Mouse (Mus musculus): ENCODE results near the gene Vps8. TPM values are rescaled to one million over a fixed set of nuclear protein-coding genes. Genes with fewer than 3 reads are reported as not detected.

Gene Vps8
- polyA plus RNA-seq, 2 experiments from 2014 or later: 11.7 to 21.9 TPM

GRCm38 (mm10) chr16:21478376-21478775, 55.5 kb downstream of the Vps8 start:
- ATAC-seq: no peak

- no peak for ATAC-seq
Measured at GRCm38 (mm10) chr16:21483803-21484202, 60.9 kb downstream of the Vps8 start.

GRCm38 (mm10) chr16:21485716-21486115, 62.8 kb downstream of the Vps8 start:
- ATAC-seq: no peak

- ATAC-seq: peak; percentile 88
Measured at GRCm38 (mm10) chr16:21488413-21488812, 65.5 kb downstream of the Vps8 start.

- no peak for ATAC-seq
Measured at GRCm38 (mm10) chr16:21492346-21492745, 69.4 kb downstream of the Vps8 start.

- no peak for ATAC-seq
Measured at GRCm38 (mm10) chr16:21492894-21493293, 70.0 kb downstream of the Vps8 start.

- no peak for ATAC-seq
Measured at GRCm38 (mm10) chr16:21494681-21495080, 71.8 kb downstream of the Vps8 start.

- ATAC-seq: no peak
Measured at GRCm38 (mm10) chr16:21496799-21497198, 73.9 kb downstream of the Vps8 start.

- no peak for ATAC-seq
Measured at GRCm38 (mm10) chr16:21497627-21498026, 74.7 kb downstream of the Vps8 start.

DNA sequence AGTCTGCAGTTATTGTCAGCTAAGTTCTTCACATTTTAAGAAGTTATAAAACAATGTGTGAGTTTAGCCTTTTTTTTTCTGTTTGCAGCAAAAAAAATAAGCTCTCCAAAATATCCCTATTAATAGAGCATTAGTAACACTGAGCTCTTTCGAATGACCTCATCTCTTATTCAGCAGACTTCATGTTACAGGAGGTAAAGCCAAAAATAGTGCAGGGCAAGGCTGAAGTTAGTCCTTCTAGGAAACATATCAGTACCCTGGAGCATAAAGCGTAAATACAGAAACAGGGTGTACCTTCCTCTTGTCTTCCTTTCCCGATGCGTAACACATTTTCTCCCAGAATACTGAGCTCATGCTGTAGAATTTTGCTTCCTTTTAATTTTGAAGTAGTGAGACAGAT, 76.1 kb downstream of the Vps8 start:
- no peak for ATAC-seq

DNA sequence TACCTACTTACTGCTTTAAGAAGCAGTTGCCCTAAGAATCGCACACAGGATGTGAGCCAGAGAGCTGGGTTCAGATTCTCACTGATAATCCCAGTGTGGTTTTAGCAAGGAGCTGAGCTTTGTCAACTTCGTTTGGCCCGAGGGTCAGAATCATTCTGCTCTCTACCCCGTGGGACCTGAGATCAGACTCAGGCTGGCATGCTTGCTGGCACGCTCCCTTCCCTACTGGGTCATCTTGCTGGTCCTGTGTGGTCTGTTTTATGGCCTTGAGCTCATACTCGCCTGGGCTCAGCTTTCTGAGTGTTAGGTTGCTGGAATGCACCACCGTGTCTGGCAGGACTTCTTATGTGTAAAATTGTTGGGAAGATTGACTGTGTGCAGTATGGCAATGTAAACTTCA, 76.7 kb downstream of the Vps8 start:
- no peak for ATAC-seq

DNA sequence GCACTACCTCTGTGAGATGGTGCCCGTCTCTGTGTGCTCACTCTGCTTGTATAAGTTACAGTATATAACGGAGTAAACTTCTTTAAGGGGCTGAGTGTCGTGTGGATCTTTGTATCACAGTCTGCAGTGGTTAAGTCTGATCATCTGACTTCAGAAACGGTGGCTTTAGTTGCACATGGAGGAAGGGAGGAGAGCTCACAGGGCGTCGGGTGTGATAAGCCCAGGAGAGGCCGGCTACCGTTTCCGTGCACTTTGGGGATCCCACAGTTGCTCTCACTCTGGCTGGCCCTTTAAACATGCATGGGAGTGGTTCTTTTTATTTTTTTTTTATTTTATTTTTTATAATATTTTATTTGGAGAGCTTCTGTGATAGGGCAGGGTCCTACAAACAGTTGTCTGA, 95.9 kb downstream of the Vps8 start:
- ATAC-seq: no peak

DNA sequence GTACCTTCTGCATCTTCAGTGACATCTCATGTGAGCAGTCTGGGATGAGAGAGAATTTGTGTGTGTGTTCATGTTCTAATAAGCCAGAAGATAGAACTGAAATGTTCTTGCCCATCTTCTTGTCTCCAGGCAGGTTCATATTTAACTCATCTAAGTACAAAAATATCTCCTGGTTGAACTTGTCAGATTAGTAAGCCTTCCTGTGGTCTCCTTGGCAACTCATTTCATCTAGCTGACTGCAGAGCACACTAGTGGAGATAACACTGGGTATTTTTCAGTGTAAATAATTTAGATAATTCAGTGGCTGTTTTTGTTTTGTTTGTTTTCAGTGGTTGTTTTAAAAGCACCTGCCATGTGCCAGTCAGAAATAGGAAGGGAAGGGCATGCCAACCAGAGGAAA, 96.9 kb downstream of the Vps8 start:
- no peak for ATAC-seq

DNA sequence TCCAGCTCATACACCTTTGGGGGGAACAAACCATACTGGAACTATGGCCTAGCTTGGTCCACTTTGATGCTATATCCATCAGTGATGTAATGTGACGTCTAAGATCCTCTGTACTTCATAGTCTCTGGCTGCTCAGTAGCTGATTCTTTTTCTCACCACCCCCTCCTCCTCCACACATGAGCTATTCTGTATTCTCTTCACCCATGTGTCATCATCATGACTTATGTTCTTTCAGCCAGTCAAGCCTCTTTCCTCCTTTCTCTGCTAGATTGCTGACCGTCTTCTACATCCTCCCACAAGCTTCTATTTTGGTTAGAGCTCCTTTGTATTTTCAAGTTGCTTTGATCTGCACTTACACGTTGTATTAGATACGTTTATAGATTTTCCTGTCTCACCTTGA, 100.8 kb downstream of the Vps8 start:
- ATAC-seq: no peak

DNA sequence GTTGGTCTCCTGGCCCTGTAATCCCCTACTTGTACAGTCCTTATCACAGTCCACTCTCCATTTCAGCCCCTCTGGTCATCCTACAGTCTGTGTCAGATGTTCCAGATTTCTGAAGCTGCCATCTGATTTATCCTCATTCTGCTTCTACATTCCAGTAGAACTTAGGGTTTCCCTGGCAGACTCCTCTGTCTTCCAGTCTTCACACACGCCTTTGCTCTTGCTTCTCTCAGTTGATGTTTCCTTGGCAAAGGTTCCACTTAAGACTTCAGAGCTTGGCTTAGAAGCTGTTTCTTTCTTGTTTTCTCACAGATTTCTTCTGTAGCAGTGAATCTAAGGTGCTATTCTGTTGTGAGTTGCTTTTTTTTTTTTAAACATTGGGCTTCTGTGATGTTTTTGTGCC, 102.5 kb downstream of the Vps8 start:
- ATAC-seq: no peak

DNA sequence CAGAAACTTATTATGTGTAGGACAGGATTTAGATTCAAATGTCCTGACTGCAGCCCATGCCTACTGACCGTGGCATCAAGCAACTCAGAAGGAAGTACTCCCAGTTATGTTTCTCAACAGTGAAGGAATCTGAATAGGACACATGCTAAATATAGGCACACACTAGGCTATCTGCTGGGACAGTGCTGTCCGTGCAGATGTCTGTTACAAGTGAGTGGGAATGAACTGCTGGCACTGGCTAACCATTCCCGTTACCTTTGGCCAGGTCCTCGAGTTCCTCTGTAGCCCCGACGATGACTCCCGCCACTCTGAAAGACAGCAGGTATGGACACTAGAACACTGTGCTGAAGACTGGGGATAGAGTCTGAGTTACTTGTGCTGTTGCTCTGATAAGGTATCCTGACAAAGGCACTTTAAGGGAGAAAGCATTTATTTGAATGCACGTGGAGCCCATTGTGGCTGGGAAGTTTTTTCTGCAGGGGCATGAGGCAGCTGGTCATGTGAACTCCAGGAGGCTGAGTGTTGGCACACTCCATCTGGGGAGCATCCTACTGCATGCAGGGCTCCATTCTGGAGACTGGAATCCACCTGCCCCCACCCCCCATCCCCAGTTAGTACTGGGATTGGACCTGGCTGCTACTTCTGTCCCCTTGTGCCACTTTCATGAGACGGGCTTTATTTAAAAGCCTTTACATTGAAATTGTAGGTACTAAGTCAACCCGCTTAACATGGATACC, 104.5 kb downstream of the Vps8 start:
- ATAC-seq: no peak

- ATAC-seq: no peak
Measured at GRCm38 (mm10) chr16:21533503-21533902, 110.6 kb downstream of the Vps8 start.

GRCm38 (mm10) chr16:21536240-21537005, 113.5 kb downstream of the Vps8 start:
- ATAC-seq: no peak

DNA sequence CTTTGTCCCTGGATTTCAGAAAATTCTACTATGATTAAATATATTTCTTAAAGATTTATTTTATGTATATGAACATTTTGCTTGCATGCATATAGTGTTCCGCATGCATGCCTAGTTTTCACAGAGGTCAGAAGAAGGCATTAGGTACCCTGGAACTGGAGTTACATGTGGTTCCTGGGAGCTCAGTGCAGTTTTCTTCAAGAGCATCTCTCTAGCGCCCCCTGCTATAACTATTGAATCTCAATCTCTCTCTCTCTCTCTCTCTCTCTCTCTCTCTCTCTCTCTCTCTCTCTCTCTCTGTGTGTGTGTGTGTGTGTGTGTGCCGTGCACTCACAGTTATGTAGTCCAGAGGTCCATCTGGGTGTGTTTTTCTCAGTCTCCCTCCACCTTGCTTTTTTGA, 114.4 kb downstream of the Vps8 start:
- no peak for ATAC-seq

GRCm38 (mm10) chr16:21538889-21539288, 116.0 kb downstream of the Vps8 start:
- ATAC-seq: no peak

DNA sequence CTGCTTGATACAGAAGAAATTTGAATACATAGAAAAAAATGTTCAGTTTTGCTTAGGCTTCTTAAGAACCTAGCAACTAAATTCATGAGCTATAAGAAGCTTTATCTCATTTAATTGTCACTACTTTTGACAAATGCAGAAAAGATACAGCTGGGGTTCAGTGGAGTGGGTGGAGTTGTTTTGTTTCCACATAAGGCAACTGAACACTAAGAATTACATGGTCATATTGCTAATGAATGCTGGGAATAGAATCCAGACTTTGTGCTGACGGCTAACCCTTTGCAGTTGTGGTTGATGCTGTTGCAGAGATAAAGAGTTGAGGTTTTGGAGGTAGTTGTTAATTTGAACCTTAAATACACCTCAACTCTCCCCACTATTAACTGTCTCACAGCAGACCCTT, 119.6 kb downstream of the Vps8 start:
- ATAC-seq: no peak

GRCm38 (mm10) chr16:21547446-21547845, 124.5 kb downstream of the Vps8 start:
- ATAC-seq: no peak

DNA sequence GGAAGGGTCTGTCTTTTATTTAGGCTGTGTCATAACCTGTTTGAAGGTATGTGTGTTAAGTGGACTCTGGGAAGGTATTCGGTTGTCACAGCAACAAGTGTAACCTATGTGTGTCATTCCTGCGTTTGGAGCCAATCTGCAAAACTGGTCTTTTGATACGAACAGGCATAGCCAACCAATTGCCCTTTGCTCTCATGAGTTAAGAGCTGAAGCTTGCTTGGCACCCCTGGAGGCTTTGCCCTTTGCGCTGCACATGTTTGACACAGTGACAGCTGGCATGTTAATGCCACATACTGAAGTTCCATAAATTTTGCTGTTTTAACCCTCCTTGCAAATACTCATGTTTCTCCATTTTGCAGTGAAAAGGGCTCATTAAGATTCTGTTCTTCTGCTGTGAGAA, 126.8 kb downstream of the Vps8 start:
- no peak for ATAC-seq

DNA sequence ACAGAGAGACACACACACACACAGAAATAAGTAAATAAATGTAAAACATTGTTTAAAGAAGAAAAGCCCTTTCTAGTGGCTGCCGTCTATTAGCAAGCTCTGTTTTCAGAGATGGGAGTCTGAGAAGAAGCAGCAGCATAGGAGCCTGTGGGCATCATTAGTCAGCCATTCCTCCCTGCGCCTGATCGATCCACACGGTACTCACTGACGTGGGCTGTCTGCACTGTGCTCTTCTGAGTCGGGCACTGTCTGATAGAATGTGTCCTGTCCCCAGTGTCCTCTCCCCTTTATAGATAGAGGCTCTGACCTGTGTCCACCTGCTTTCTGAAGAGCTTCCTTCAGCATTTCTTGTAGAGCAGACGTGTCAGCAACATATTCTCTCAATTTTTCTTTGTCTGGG, 127.5 kb downstream of the Vps8 start:
- ATAC-seq: no peak
